Mouse (Mus musculus): ENCODE measurements around the gene Gtse1. TPM values are rescaled to one million over a fixed set of nuclear protein-coding genes. Genes with fewer than 3 reads are reported as not detected.

The Gtse1 gene
- total RNA-seq, 2 experiments from 2014 or later, result 1.4 to 1.7 TPM

DNA sequence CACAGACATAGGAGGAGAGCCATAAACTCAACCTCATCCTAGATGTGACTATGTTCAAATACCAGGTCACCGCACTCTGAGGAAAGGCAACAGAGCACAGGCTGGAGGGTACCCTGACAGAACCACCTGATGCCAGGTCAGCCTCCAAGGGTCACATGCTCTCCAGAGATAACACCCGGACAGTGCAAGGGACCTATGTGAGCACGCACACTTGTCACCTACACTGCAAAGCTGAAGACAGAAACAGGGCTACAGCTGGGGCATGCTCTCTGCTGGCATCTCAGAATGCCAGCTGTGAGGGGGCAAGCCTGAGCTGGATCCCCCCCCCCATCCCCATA is 49.9 kb downstream of the Gtse1 start:
- DNase-seq (ENCODE audit: extremely low spot score in 1 of 2, low spot score in 2 of 2), result no peak
- intact Hi-C loops (cut with DNase I), result no loop called here

DNA sequence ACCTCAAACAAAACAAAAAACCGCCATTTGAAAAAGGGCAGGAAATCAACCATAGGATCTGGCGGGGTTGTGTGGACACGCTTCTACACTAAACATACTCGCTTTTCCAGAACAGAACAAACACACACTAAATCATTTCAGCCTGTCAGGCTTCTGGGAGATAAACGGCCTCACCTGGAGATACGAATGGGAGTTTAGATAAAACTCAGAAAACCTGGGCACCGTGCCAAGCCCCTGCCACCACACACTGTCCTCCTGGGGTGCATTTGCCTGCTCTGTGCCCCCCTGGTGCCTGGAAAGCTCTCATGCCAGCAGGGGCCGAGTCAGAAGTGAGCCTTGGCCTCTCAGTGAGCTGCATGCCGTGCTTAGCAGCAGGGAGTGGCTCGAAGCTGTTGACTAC is 50.4 kb downstream of the Gtse1 start:
- intact Hi-C loops (cut with DNase I), result no loop called here
- DNase-seq (ENCODE audit: extremely low spot score in 1 of 2, low spot score in 2 of 2), result no peak

GRCm38 (mm10) chr15:85913605-85914004 is 54.1 kb downstream of the Gtse1 start:
- intact Hi-C loops (cut with DNase I), result no loop called here
- DNase-seq (ENCODE audit: extremely low spot score in 1 of 2, low spot score in 2 of 2), result peak; percentile 31 to 74

GRCm38 (mm10) chr15:85919191-85919891 is 59.8 kb downstream of the Gtse1 start:
- intact Hi-C loops (cut with DNase I), result no loop called here
- no peak for DNase-seq (ENCODE audit: extremely low spot score in 1 of 2, low spot score in 2 of 2)

DNA sequence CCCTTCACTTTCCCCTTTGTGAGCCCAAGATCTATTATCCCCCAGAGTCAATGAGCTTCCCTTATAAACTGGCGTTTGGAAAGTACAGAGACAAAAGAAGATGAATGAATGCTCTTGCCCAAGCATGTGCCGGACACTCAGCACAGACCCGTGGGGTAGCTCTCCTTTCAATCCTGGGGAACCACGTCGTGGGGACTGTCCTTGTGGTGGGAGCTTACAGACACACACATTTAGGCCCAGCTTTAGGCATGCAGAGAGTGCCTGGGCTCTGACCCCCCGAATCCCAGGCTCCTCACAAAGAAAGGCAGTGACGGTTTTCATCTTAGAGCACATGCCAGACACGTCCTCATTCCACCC is 60.3 kb downstream of the Gtse1 start:
- no peak for DNase-seq (ENCODE audit: extremely low spot score in 1 of 2, low spot score in 2 of 2)

GRCm38 (mm10) chr15:85921855-85922254 is 62.3 kb downstream of the Gtse1 start:
- DNase-seq (ENCODE audit: extremely low spot score in 1 of 2, low spot score in 2 of 2), result no peak
- intact Hi-C loops (cut with DNase I), result no loop called here

More for the DNA sequence above, 60.3 kb downstream of the Gtse1 start:
- intact Hi-C loops (cut with DNase I), result no loop called here

Other genes starting within 250 kb of the Gtse1 start
- 1 to 10 TPM; 2.2 to 2.4 TPM for gene Ppara, start 124.8 kb upstream of the Gtse1 start, total RNA-seq (2021)
- gene Cdpf1, start 48.0 kb upstream of the Gtse1 start, total RNA-seq (2021), result 10 to 100 TPM; 25.3 to 25.8 TPM
- under 1 TPM; 0.36 to 0.60 TPM for gene Pkdrej, start 38.0 kb upstream of the Gtse1 start, total RNA-seq (2021)
- 1 to 10 TPM; 4.0 to 5.3 TPM for gene Ttc38, start 27.4 kb upstream of the Gtse1 start, total RNA-seq (2021)
- 10 to 100 TPM; 34.1 to 34.4 TPM for gene Trmu, start 19.6 kb downstream of the Gtse1 start, total RNA-seq (2021)
- gene Celsr1, start 174.0 kb downstream of the Gtse1 start, total RNA-seq (2021), result 1 to 10 TPM; 2.4 to 3.4 TPM
- gene Gramd4, start 197.9 kb downstream of the Gtse1 start, total RNA-seq (2021), result 10 to 100 TPM; 38.3 to 41.4 TPM

Data from left cerebral cortex, postnatal 10 days (tissue).